Mouse (Mus musculus) CH12.LX (cell line): ENCODE measurements around the gene Fam189a2. TPM values are rescaled to one million over a fixed set of nuclear protein-coding genes. Genes with fewer than 3 reads are reported as not detected.

Source experiments
- DNase-seq: peaks from one replicate; pipeline ENCODE4 v3.0.0-alpha.2; 2013; ENCODE audit errors: extremely low read depth
- H3K27ac ChIP-seq: 2 replicates; pipeline ENCODE4 v1.5.1; 2012; ENCODE audit warnings: low read depth, mild to moderate bottlenecking, control low read depth, moderate library complexity; ENCODE audit not compliant: insufficient read depth
- H3K27me3 ChIP-seq: replicated peaks from 2 replicates; pipeline ENCODE3; 2012; ENCODE audit warnings: inconsistent platforms
- H3K36me3 ChIP-seq, 2 experiments: replicated peaks in 1 of 2; 2 replicates each; pipeline versions ENCODE3 to v1.6.1; 2012; ENCODE audit warnings: inconsistent platforms in 1 of 2, low read length in 1 of 2, mild to moderate bottlenecking in 1 of 2, mixed read lengths in 1 of 2, moderate library complexity in 1 of 2; ENCODE audit not compliant: control insufficient read depth in 1 of 2, insufficient read depth in 1 of 2
- H3K4me1 ChIP-seq, 2 experiments: 2 replicates each; pipeline ENCODE4 v1.6.1; 2012; ENCODE audit warnings: inconsistent platforms in 1 of 2, moderate library complexity in 1 of 2; ENCODE audit not compliant: insufficient read depth in 2 of 2, control insufficient read depth in 1 of 2
- H3K4me2 ChIP-seq: 2 replicates; pipeline ENCODE4 v1.6.1; 2012; ENCODE audit warnings: low read depth, mild to moderate bottlenecking, control low read depth; ENCODE audit not compliant: poor library complexity, insufficient read depth, severe bottlenecking
- H3K4me3 ChIP-seq, 3 experiments: fragments of 150-350 bp in 1 of 3; sonication (generic) in 1 of 3; replicated peaks in 1 of 3; 2 replicates each; pipeline versions ENCODE3 to v1.5.1; 2011 to 2012; ENCODE audit warnings: low read depth in 2 of 3, low read length in 2 of 3, mild to moderate bottlenecking in 2 of 3, moderate library complexity in 2 of 3, control low read depth in 1 of 3, improper control_type of control experiment in 1 of 3, inconsistent platforms in 1 of 3, mixed read lengths in 1 of 3; ENCODE audit not compliant: poor library complexity in 1 of 3
- H3K79me2 ChIP-seq: replicated peaks from 2 replicates; pipeline ENCODE4 v1.6.1; 2012; ENCODE audit warnings: mild to moderate bottlenecking, moderate library complexity; ENCODE audit not compliant: control insufficient read depth, poor library complexity, insufficient read depth, severe bottlenecking; ENCODE audit errors: extremely low read depth
- H3K9ac ChIP-seq: 2 replicates; pipeline ENCODE4 v1.6.1; 2012; ENCODE audit warnings: low read depth, mild to moderate bottlenecking, control low read depth, moderate library complexity; ENCODE audit not compliant: insufficient read depth
- H3K9me3 ChIP-seq: replicated peaks from 2 replicates; pipeline ENCODE3; 2012; ENCODE audit warnings: low read length, inconsistent platforms, mixed read lengths
- BHLHE40 ChIP-seq: IDR thresholded peaks from 2 replicates; pipeline ENCODE4 v1.6.1; 2011; ENCODE audit warnings: mild to moderate bottlenecking, low read depth, low read length, improper control_type of control experiment
- CHD1 ChIP-seq: IDR thresholded peaks from 2 replicates; pipeline ENCODE4 v1.6.1; 2012; ENCODE audit warnings: low read depth, low read length, improper control_type of control experiment, inconsistent platforms
- E2F4 ChIP-seq: IDR thresholded peaks from 2 replicates; pipeline ENCODE4 v1.6.1; 2011; ENCODE audit warnings: low read depth, low read length, improper control_type of control experiment; ENCODE audit not compliant: insufficient replicate concordance
- EP300 ChIP-seq: IDR thresholded peaks from 2 replicates; pipeline ENCODE4 v1.6.1; 2011; ENCODE audit warnings: low read length, improper control_type of control experiment
- JUN ChIP-seq: IDR thresholded peaks from 2 replicates; pipeline ENCODE4 v1.6.1; 2011; ENCODE audit warnings: low read depth, mild to moderate bottlenecking, low read length, improper control_type of control experiment, moderate library complexity; ENCODE audit not compliant: insufficient read depth
- MAFK ChIP-seq: IDR thresholded peaks from 2 replicates; pipeline ENCODE4 v1.6.1; 2011; ENCODE audit warnings: low read length, improper control_type of control experiment; ENCODE audit not compliant: insufficient replicate concordance
- MAX ChIP-seq: IDR thresholded peaks from 2 replicates; pipeline ENCODE4 v1.6.1; 2011; ENCODE audit warnings: low read length, improper control_type of control experiment
- MAZ ChIP-seq: IDR thresholded peaks from 2 replicates; pipeline ENCODE4 v1.6.1; 2012; ENCODE audit warnings: low read depth, mild to moderate bottlenecking, inconsistent platforms, low read length, improper control_type of control experiment, moderate library complexity
- MYC ChIP-seq: IDR thresholded peaks from 2 replicates; pipeline ENCODE4 v1.6.1; 2011; ENCODE audit warnings: low read depth, mild to moderate bottlenecking, improper control_type of control experiment, low read length
- NRF1 ChIP-seq: IDR thresholded peaks from 2 replicates; pipeline ENCODE4 v1.6.1; 2014; ENCODE audit warnings: low read depth, mild to moderate bottlenecking, inconsistent platforms, low read length, improper control_type of control experiment, moderate library complexity
- PAX5 ChIP-seq: IDR thresholded peaks from 2 replicates; pipeline ENCODE4 v1.6.1; 2012; ENCODE audit warnings: low read length, inconsistent platforms, mixed read lengths
- POLR2A ChIP-seq: IDR thresholded peaks from 2 replicates; pipeline ENCODE4 v1.6.1; 2011; ENCODE audit warnings: low read depth, mild to moderate bottlenecking, improper control_type of control experiment, low read length
- SMC3 ChIP-seq: IDR thresholded peaks from 2 replicates; pipeline ENCODE4 v1.6.1; 2011; ENCODE audit warnings: low read depth, low read length, improper control_type of control experiment
- ZC3H11A ChIP-seq: IDR thresholded peaks from 2 replicates; pipeline ENCODE4 v1.6.1; 2012; ENCODE audit warnings: low read depth, mild to moderate bottlenecking, inconsistent platforms, low read length, improper control_type of control experiment
- dilution Hi-C: fragments of 300-500 bp; cut with MboI; formaldehyde crosslinking; loops from 2 replicates; pipeline ENCODE4 v1.14.3; 2020; ENCODE audit warnings: low sequenced_read_pairs; ENCODE audit not compliant: extremely low pct_unique_long_range_greater_than_20kb, extremely low pct_ligation_motif_present
- in situ Hi-C: fragments of 300-500 bp; cut with MboI; formaldehyde crosslinking; loops from 3 replicates; pipeline ENCODE4 v1.14.3; 2019; ENCODE audit warnings: low sequenced_read_pairs, low pct_ligation_motif_present, low pct_unique_long_range_greater_than_20kb, mixed read lengths
- polyA plus RNA-seq: library from polyadenylated mRNA; unstranded; fragments of >175 nt; gene quantifications from 2 replicates; pipeline ENCODE4 v1.2.1, GENCODE M21; 2012; ENCODE audit warnings: low read depth; ENCODE audit not compliant: insufficient read length
- total RNA-seq, 2 experiments: library from RNA; depleted of rRNA; stranded (reverse); fragments of 300-350 nt in 1 of 2; fragments of >200 nt in 1 of 2; gene quantifications; 2 replicates each; pipeline ENCODE4 v1.2.3; 2012 to 2014

Gene Fam189a2
- total and polyA plus RNA-seq, 3 experiments = not detected

- in situ Hi-C loops (no loop called here), dilution Hi-C loops (no loop called here)
- Histone ChIP-seq H3K4me3 (no peak overlapping the region), H3K79me2 (no peaks in the 10 kb centered on the region), H3K9me3 (peaks cover 2% of the 10 kb centered on the region), H3K4me1 (peaks cover 0 to 13% of the 10 kb centered on the region in 2 experiments; a peak in 2 of 4 replicates), H3K27me3 (no peaks in the 10 kb centered on the region), H3K36me3 (no peaks in the 10 kb centered on the region), H3K9ac (no peak overlapping the region), H3K27ac (no peak overlapping the region), H3K4me2 (no peak overlapping the region)
- no peak for TF ChIP-seq ZC3H11A
- no peak for TF ChIP-seq E2F4
- no peak for TF ChIP-seq MAX
- no peak for TF ChIP-seq POLR2A
- no peak for TF ChIP-seq CHD1
- TF ChIP-seq JUN = no peak
- no peak for TF ChIP-seq EP300
- no peak for TF ChIP-seq MAFK
- TF ChIP-seq PAX5 = no peak
- no peak for TF ChIP-seq SMC3
- no peak for TF ChIP-seq MAZ
- no peak for TF ChIP-seq NRF1
- TF ChIP-seq MYC = no peak
- no peak for DNase-seq
Measured at GRCm38 (mm10) chr19:23948301-23949000, 82.4 kb downstream of the Fam189a2 start.

GRCm38 (mm10) chr19:23947871-23948270 is 82.9 kb downstream of the Fam189a2 start:
- H3K27ac ChIP-seq = no peak overlapping the region
- TF ChIP-seq BHLHE40 (no peak), POLR2A (no peak), E2F4 (no peak), MAX (no peak)
- TF ChIP-seq, all 38 proteins: peak for 0
- Histone ChIP-seq H3K27me3 (no peaks in the 10 kb centered on the region), H3K4me1 (peaks cover 0 to 19% of the 10 kb centered on the region in 2 experiments; a peak in 2 of 4 replicates), H3K79me2 (no peaks in the 10 kb centered on the region), H3K36me3 (no peaks in the 10 kb centered on the region), H3K4me2 (no peak overlapping the region), H3K9ac (no peak overlapping the region), H3K9me3 (peaks cover 2% of the 10 kb centered on the region), H3K4me3 (no peak overlapping the region)
- dilution Hi-C loops (no loop called here), in situ Hi-C loops (no loop called here)
- no peak for DNase-seq
